Mouse (Mus musculus): ENCODE measurements around the gene Ppt2.
A peak's percentile ranks its signal among the peaks of the same experiment; 100 is the strongest.

Ppt2 gene

GRCm38 (mm10) chr17:34627943-34628643, at the start of gene Ppt2:
TSS of gene Ppt2 (minus strand) at chr17:34628510.
- DNase-seq (ENCODE audit: low spot score), result peak; percentile 63

DNA sequence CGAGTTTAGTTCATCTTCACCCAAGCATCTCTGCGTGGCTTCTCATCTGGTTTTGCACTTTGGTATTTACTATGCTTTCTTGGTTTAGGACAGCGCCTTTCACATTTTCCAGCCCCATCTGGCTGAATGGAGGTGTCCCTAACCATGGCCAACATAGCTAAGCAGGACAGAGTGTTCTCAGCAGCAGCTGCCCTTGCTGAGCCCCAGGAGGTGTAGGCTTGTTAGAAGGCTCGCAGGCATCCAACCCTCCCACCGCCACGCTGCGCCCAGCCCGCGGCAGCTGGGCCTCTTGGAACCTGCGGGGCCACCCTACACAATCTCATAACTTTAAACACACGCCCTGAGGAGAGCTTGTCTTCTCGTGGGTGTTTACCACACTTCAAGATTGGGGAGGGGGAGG, 48.4 kb upstream of the Ppt2 start:
- no peak for DNase-seq (ENCODE audit: low spot score)

DNA sequence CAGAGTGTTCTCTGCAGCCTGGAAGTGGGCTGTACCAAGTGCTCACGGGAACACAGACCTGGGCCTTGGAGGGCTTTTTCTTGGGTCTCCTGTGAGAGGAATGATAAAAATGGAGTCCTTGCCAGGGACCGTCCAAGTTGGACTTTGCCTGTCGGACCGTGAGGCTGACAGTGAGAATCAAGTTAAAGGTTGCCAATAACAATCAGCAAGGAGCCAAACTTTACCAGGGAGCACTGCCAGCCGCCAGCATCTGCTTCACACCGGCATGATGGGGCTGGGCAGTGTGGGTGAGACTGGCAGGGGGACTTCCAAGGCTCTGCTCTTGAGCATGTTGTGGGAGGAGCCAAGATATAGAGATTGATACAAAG, 47.8 kb upstream of the Ppt2 start:
- DNase-seq (ENCODE audit: low spot score), result no peak

- DNase-seq (ENCODE audit: low spot score), result no peak
These were observed 47.1 kb upstream of the Ppt2 start for GRCm38 (mm10) chr17:34675205-34676092.

DNA sequence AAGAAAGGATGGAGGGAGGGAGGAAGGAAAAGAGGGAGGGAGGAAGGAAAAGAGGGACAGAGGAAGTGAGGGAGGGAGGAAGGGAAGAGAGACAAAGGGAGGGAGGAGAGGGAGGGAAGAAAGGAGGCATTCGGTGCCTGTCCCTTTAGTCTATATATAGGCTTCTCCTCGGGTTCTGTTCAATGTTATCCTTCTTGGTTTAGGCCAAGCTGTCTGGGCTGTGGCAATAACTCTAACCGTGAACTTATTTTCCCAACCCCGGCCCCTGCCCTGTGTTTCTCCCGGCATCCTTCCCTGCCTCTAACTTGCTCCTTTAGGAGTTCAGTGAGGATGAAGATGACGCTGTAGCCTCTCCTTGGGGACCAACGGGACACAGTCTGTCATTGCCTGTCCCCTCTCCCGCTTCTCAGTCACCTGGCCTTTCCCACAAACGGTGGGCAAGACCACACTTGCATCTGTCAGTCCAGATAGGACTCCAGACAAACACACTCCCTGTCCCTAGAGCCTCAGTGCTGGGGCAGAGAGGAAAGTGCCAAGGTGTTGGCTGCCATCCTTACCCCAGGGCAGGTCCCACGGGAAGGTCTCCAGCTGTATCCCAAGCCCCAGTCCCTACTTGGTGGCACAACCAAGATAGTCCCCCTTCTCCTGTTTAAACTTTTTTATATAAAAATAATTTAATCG, 46.4 kb upstream of the Ppt2 start:
- no peak for DNase-seq (ENCODE audit: low spot score)

- DNase-seq (ENCODE audit: low spot score), result no peak
These were observed 44.8 kb upstream of the Ppt2 start for GRCm38 (mm10) chr17:34673139-34673538.

DNA sequence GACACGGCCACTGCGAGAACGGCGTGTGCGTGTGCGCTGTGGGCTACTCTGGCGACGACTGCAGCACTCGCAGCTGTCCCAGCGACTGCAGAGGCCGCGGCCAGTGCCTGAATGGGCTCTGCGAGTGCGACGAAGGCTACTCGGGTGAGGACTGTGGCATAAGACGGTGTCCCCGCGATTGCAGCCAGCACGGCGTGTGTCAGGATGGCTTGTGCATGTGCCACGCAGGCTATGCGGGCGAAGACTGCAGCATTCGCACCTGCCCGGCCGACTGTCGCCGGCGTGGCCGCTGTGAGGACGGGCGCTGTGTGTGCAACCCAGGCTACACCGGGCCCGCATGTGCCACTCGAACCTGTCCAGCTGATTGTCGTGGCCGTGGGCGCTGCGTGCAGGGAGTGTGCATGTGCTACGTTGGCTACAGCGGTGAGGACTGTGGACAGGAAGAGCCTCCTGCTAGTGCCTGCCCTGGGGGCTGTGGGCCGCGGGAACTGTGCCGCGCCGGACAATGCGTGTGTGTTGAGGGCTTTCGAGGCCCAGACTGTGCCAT, 44.0 kb upstream of the Ppt2 start:
- DNase-seq (ENCODE audit: low spot score), result no peak

DNA sequence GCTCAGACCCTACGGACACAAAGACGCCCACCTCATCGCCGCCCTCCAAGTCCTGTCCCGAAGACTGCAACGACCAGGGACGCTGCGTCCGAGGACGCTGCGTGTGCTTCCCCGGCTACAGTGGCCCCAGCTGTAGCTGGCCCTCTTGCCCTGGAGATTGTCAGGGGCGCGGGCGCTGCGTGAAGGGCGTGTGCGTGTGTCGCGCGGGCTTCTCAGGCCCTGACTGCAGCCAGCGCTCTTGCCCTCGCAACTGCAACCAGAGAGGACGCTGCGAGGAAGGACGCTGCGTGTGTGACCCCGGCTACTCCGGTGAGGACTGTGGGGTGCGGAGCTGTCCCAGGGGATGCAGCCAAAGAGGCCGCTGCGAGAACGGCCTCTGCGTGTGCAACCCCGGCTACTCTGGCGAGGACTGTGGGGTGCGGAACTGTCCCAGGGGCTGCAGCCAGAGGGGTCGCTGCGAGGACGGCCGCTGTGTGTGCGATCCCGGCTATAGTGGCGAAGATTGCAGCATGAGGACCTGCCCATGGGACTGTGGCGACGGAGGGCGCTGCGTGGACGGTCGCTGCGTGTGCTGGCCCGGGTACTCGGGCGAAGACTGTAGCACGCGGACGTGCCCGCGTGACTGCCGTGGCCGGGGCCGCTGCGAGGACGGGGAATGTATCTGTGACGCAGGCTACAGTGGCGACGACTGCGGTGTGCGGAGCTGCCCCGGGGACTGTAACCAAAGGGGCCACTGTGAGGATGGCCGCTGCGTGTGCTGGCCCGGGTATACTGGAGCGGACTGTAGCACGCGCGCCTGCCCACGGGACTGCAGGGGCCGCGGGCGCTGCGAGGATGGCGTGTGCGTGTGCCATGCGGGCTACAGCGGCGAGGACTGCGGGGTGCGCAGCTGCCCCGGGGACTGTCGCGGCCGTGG, 43.1 kb upstream of the Ppt2 start:
- no peak for DNase-seq (ENCODE audit: low spot score)

- no peak for DNase-seq (ENCODE audit: low spot score)
These were observed 41.9 kb upstream of the Ppt2 start, which contains the start of gene Tnxb for GRCm38 (mm10) chr17:34670235-34670634. TSS of gene Tnxb (plus strand) at chr17:34670535.

DNA sequence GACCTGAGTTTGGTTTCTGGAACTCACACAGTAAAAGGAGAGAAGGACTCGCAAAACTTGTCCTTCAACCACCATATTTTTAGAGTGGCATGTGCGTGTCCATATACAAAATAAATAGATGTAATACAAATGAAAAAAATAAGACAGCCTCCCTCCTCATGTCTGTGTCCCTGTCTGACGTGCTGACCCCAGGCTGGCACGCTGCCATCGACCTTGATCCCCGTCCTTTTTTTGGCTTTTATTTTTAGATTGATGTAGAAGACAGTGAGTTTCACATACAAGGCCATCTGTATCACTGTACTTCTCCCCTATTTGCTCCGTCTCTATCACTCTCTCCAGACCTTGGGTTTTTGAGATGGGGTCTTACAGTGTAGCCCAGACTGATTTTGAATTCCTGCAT, 36.2 kb upstream of the Ppt2 start:
- no peak for DNase-seq (ENCODE audit: low spot score)

GRCm38 (mm10) chr17:34663558-34663957, 35.2 kb upstream of the Ppt2 start:
- no peak for DNase-seq (ENCODE audit: low spot score)

DNA sequence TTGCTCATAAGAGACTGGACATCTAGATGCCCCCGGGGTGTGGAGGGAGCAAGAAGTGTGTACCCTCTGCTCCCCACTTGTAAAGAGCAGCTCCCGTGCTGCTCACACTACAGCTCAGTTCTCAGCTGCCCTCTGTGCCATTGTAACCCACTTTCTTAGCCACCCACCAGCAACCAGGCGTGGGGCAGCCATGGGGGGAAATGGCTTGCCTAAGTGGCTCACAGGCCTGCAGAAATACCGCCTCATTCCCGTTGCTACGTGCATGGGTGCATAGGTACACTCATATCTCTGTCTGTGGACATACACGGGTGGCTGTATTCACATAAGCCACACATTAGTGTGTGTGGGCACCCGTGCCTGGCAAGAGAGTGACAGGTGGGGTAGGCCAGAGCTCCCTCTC, 34.7 kb upstream of the Ppt2 start:
- no peak for DNase-seq (ENCODE audit: low spot score)

GRCm38 (mm10) chr17:34662468-34662867, 34.2 kb upstream of the Ppt2 start:
- DNase-seq (ENCODE audit: low spot score), result no peak

DNA sequence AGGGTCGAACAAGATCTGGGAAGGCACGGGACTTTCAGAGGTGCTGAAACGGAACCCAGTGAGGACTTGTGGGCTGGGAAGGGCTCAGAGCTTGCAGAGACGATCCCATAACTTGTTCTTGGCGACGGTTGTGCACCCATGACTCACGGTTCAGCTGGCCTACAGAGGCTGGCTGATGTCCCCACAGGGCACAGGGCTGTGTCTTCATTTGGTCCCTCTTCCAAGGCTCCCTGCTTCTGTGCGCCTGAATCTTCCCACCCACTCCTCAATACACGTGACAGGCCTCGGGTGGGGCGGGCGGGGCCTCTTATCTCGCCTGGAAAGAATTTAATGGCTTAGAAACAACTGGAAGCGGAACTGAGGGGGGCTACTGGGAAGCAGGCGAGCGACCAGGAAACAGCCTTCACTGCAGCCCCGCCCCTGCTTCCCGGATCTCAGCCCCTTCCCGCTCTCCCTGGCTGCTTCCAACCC, 32.8 kb upstream of the Ppt2 start:
- no peak for DNase-seq (ENCODE audit: low spot score)

GRCm38 (mm10) chr17:34660259-34660820, 32.0 kb upstream of the Ppt2 start:
- DNase-seq (ENCODE audit: low spot score), result no peak

- DNase-seq (ENCODE audit: low spot score), result no peak
These were observed 31.5 kb upstream of the Ppt2 start for GRCm38 (mm10) chr17:34659897-34660214.

GRCm38 (mm10) chr17:34659181-34659896, 31.0 kb upstream of the Ppt2 start:
- DNase-seq (ENCODE audit: low spot score), result no peak

- DNase-seq (ENCODE audit: low spot score), result no peak
These were observed 30.3 kb upstream of the Ppt2 start for GRCm38 (mm10) chr17:34658591-34658990.

- DNase-seq (ENCODE audit: low spot score), result no peak
These were observed 29.8 kb upstream of the Ppt2 start for GRCm38 (mm10) chr17:34658145-34658544.

DNA sequence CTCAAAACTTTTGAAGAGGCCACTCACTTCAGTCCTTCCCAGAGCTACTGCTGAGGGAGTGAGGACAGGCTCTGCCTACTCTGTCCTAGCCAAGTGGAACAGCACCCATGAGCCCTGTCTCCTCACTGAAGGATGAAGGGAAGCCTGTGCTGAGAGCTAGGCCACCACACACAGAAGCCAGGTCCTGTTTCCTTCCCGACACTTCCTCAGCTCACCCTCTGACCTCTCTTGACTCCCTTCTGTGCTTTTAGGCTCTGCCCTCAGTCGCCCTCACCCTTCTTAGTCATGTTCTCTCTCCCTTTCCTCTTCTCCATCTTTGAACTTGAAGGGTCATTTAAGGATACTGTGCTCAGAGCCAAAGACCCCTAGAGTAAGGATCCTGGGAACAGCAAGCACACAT, 29.0 kb upstream of the Ppt2 start:
- DNase-seq (ENCODE audit: low spot score), result no peak
